Mouse (Mus musculus) small intestine, adult 2 months (tissue): ENCODE results near the gene Camk2d. TPM values are rescaled to one million over a fixed set of nuclear protein-coding genes. Genes with fewer than 3 reads are reported as not detected.

Source experiments
- H3K27ac ChIP-seq: fragments of 200-500 bp; 2 replicates; pipeline ENCODE4 v1.5.1; 2012; ENCODE audit warnings: low read depth, low read length, control low read depth, inconsistent platforms; ENCODE audit not compliant: insufficient read depth
- H3K27me3 ChIP-seq: fragments of 200-500 bp; 2 replicates; pipeline ENCODE4 v1.6.1; 2012; ENCODE audit warnings: mild to moderate bottlenecking, moderate library complexity, low read length, inconsistent platforms; ENCODE audit not compliant: control insufficient read depth, insufficient read depth
- H3K36me3 ChIP-seq: fragments of 200-500 bp; 2 replicates; pipeline ENCODE4 v1.6.1; 2012; ENCODE audit warnings: mild to moderate bottlenecking, low read length, control low read depth, inconsistent platforms; ENCODE audit not compliant: control insufficient read depth, insufficient read depth
- H3K4me1 ChIP-seq: fragments of 200-500 bp; 2 replicates; pipeline ENCODE4 v1.6.1; 2012; ENCODE audit warnings: low read length, inconsistent platforms, mixed read lengths; ENCODE audit not compliant: control insufficient read depth, insufficient read depth, insufficient read length
- H3K4me3 ChIP-seq: fragments of 200-500 bp; 2 replicates; pipeline ENCODE4 v1.5.1; 2012; ENCODE audit warnings: low read depth, mild to moderate bottlenecking, control low read depth, inconsistent platforms, low read length, moderate library complexity
- CTCF ChIP-seq: fragments of 200-500 bp; IDR thresholded peaks from 2 replicates; pipeline ENCODE4 v1.5.1; 2012; ENCODE audit warnings: low read depth, mild to moderate bottlenecking, control low read depth, inconsistent platforms, low read length, moderate library complexity, mixed read lengths; ENCODE audit not compliant: insufficient replicate concordance, insufficient read length; ENCODE audit errors: extremely low read depth
- POLR2A ChIP-seq: fragments of 200-500 bp; IDR thresholded peaks from 2 replicates; pipeline ENCODE4 v1.6.1; 2012; ENCODE audit warnings: low read depth, mild to moderate bottlenecking, control low read depth, inconsistent platforms, low read length, moderate library complexity
- WGBS: fragments of 180-500 bp; shearing (Covaris S2); methylation state at CpG from one replicate; pipeline ENCODE4 v1.1.7; 2018; 5-methylcytosine and 5-hydroxymethylcytosine counted together
- polyA plus RNA-seq: library from polyadenylated mRNA; depleted of rRNA; stranded (reverse); fragments of >200 nt; gene quantifications from 2 replicates; pipeline ENCODE4 v1.2.3, GENCODE M21; 2012

Camk2d gene
- polyA plus RNA-seq, 1 experiment: 89.5 TPM

- Histone ChIP-seq H3K4me1 (peaks cover 25% of the 10 kb centered on the region), H3K27me3 (no peaks in the 10 kb centered on the region), H3K36me3 (peaks cover 8% of the 10 kb centered on the region), H3K27ac (peak overlapping the region; percentile 80), H3K4me3 (no peak overlapping the region)
- TF ChIP-seq POLR2A (no peak), CTCF (no peak)
- WGBS: 54% methylated on average over 4 of the region's 4 CpGs
Measured at GRCm38 (mm10) chr3:126612748-126613509, 16.8 kb downstream of the Camk2d start.

GRCm38 (mm10) chr3:126613510-126614128 is 17.5 kb downstream of the Camk2d start:
- no peak for TF ChIP-seq POLR2A
- no peak for TF ChIP-seq CTCF
- peaks cover 25% of the 10 kb centered on the region for H3K4me1 ChIP-seq
- H3K4me3 ChIP-seq: no peak overlapping the region
- H3K27me3 ChIP-seq: no peaks in the 10 kb centered on the region
- peaks cover 7% of the 10 kb centered on the region; the same call in 1 of the 2 replicates for H3K36me3 ChIP-seq
- H3K27ac ChIP-seq: peak overlapping the region; percentile 72
- WGBS: 20% methylated on average over 11 of the region's 11 CpGs

- no peak overlapping the region for H3K27ac ChIP-seq
- H3K27me3 ChIP-seq: no peaks in the 10 kb centered on the region
- H3K36me3 ChIP-seq: peaks cover 12% of the 10 kb centered on the region
- peaks cover 16% of the 10 kb centered on the region for H3K4me1 ChIP-seq
- H3K4me3 ChIP-seq: no peak overlapping the region
- TF ChIP-seq CTCF: no peak
- TF ChIP-seq POLR2A: no peak
- 73% methylated on average over 6 of the region's 6 CpGs for WGBS
Measured at GRCm38 (mm10) chr3:126615306-126615705, 19.2 kb downstream of the Camk2d start.

- H3K27ac ChIP-seq: no peak overlapping the region
- no peak overlapping the region for H3K4me3 ChIP-seq
- no peak for TF ChIP-seq CTCF
- TF ChIP-seq POLR2A: no peak
- H3K27me3 ChIP-seq: no peaks in the 10 kb centered on the region
- H3K4me1 ChIP-seq: no peaks in the 10 kb centered on the region
- H3K36me3 ChIP-seq: peaks cover 18% of the 10 kb centered on the region
- 93% methylated on average over 6 of the region's 6 CpGs for WGBS
Measured at GRCm38 (mm10) chr3:126620152-126620551, 24.1 kb downstream of the Camk2d start.

- no peak overlapping the region for H3K4me3 ChIP-seq
- H3K27ac ChIP-seq: no peak overlapping the region
- H3K4me1 ChIP-seq: peaks cover 3% of the 10 kb centered on the region; the same call in 1 of the 2 replicates
- H3K27me3 ChIP-seq: no peaks in the 10 kb centered on the region
- TF ChIP-seq POLR2A: no peak
- 78% methylated on average over 2 of the region's 2 CpGs for WGBS
- H3K36me3 ChIP-seq: peaks cover 12% of the 10 kb centered on the region
Measured at GRCm38 (mm10) chr3:126622509-126622908, 26.4 kb downstream of the Camk2d start.

- H3K36me3 ChIP-seq: peaks cover 7% of the 10 kb centered on the region
- H3K4me3 ChIP-seq: no peak overlapping the region
- peaks cover 7% of the 10 kb centered on the region for H3K4me1 ChIP-seq
- no peaks in the 10 kb centered on the region for H3K27me3 ChIP-seq
- no peak for TF ChIP-seq CTCF
- TF ChIP-seq POLR2A: no peak
- H3K27ac ChIP-seq: 0 out of 2 replicates have a peak overlapping the region, but pooled peaks have one; percentile 16
- WGBS: 89% methylated on average over 11 of the region's 11 CpGs
Measured at GRCm38 (mm10) chr3:126624994-126625763, 29.1 kb downstream of the Camk2d start.

- TF ChIP-seq CTCF (no peak), POLR2A (no peak)
- WGBS: 90% methylated on average over 8 of the region's 8 CpGs
- no peaks in the 10 kb centered on the region for H3K27me3 ChIP-seq
- peaks cover 8% of the 10 kb centered on the region for H3K4me1 ChIP-seq
- H3K4me3 ChIP-seq: no peak overlapping the region
- 0 out of 2 replicates have a peak overlapping the region, but pooled peaks have one; percentile 16 for H3K27ac ChIP-seq
- peaks cover 3% of the 10 kb centered on the region; the same call in 1 of the 2 replicates for H3K36me3 ChIP-seq
Measured at GRCm38 (mm10) chr3:126625764-126626040, 29.6 kb downstream of the Camk2d start.
